Mouse (Mus musculus) right cerebral cortex, adult 2 months (tissue): Measurements from ENCODE around the gene Eva1b.

Source experiments
- DNase-seq, 2 experiments: peaks; one replicate each; pipeline ENCODE4 v3.0.0; 2021 to 2022; ENCODE audit warnings: low spot score in 2 of 2

Gene Eva1b

DNA sequence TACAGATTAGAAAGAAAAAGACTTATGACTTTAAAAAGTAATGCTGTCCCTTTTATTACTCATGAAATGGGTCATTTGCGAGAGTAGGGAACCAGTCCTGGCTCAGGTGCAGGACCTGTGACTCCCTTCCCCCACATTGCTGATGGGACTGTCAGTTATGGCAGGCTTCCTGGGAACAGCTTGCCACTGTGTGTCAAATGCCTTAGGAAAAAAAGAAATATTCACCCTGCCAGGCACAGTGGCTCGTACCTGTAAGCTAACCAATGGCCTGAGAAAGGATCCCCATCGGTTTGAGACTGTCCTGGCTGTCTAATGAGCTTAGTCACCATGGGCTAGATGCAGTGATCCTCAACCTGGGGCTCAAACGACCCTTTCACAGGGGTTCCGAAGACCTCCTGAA is 27.5 kb upstream of the Eva1b start:
- no peak for DNase-seq

DNA sequence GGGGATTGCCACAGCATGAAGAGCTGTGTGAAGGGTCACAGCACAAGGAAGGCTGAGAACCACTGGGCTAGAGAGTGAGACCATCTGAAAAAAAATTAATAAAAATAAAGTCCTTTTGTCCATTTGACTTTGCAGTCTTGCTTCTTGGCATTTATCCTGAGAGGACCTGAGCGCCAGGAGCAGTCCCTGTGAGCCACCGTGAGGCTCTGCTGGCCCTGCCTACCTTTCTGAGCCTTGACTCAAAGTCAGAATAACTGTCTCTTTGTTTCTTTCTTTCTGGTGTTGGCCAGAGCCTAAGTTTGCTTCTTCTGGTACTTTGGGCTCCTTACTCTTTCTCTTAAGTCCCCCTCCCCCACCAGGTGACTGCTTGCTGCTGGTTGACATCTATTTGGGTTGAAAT is 27.0 kb upstream of the Eva1b start:
- DNase-seq, result no peak

- DNase-seq, result peak; percentile 39 to 47
Measured at GRCm38 (mm10) chr4:126123309-126124040, 24.1 kb upstream of the Eva1b start.

GRCm38 (mm10) chr4:126130502-126130901 is 17.0 kb upstream of the Eva1b start:
- no peak for DNase-seq

DNA sequence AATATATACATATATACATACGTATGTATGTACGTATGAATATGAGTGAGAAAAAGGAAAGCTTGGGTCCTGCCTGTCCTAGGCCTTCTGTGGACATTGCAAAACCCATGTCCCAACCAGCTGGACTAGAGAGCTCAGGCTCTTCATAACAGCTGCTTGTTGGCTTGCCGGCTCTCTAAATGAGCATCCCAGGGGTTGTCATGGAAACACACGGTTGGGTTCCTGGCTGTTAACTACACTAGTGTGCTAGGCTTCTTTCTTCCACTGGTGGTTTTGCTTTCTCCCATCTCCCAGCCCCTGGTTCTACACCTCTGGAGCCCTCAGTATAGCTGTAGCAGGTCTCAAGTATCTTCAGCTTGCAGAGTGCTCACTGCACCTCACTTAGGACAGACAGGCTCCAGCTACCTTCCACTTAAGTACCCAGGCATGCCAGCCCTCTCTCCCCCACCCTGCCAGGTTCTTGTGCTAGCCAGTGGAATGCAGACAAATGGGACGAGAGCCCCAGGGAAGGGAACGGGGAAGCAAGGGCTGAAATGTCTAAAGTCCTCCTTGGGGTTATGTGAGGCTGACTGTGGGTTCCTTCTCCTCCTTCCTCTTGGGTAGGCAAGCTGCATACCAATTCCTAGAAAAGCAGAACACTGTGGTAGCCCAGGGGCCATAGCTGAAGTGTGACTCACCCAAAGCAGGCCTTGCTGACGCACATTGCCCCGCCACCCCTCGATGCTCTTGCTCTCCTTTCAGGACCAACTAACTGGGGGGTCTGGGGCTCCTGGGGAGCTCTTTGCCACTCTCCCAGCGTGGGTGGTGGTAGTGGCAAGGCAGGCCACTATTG is 16.0 kb upstream of the Eva1b start:
- DNase-seq, result peak; percentile 47 to 52

GRCm38 (mm10) chr4:126132636-126133264 is 14.8 kb upstream of the Eva1b start:
- DNase-seq, result no peak

- no peak for DNase-seq
Measured at GRCm38 (mm10) chr4:126134236-126134635, 13.3 kb upstream of the Eva1b start.

- no peak for DNase-seq
Measured at GRCm38 (mm10) chr4:126134639-126135038, 12.9 kb upstream of the Eva1b start.

- no peak for DNase-seq
Measured at GRCm38 (mm10) chr4:126137773-126138172, 9.8 kb upstream of the Eva1b start.

DNA sequence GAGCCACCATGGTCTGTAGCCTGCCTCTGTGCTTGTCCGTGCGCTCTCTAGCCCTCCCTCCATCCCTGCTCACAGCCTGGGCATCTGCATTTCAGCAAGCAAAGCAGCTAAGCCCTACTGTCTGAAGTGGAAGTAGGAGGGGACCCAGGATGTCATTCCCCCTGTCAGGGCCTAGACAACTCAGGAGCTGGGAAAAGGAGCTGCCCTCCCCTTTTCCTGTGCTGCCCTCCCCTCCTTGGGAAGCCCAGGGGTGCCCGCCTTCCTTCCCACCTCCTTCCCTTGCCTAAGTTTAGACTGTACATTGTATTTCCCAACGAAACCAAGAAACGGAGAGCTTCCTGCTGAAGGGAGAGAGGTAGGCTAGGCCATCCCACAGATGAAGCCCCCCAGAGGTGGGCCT is 6.5 kb upstream of the Eva1b start:
- DNase-seq, result no peak

GRCm38 (mm10) chr4:126145396-126145795 is 2.1 kb upstream of the Eva1b start:
- DNase-seq, result no peak

DNA sequence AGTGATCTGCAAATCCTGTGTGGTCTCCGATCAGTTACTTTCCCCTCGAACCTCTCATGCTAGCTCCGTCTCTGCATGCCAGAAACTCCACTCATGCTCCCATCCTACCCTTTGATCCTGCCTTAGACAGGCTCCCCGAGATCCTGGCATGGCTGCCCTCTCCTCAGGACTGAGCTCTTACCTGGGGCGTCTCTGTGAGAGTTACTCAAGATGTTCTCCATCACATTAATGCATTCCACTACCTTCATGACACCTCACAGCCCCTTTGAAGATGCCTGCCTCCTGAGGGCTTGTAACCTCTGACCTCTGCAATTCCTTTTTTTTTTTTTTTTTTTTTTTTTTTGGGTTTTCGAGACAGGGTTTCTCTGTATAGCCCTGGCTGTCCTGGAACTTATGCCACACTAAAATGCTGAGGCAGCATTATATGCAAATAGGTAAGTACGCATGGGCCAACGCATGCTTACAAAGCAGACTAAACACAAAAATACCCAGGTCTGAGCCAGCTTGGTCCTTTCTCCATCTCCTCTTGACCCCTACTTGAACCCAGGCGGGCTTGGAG is 491 bp upstream of the Eva1b start:
- no peak for DNase-seq

DNA sequence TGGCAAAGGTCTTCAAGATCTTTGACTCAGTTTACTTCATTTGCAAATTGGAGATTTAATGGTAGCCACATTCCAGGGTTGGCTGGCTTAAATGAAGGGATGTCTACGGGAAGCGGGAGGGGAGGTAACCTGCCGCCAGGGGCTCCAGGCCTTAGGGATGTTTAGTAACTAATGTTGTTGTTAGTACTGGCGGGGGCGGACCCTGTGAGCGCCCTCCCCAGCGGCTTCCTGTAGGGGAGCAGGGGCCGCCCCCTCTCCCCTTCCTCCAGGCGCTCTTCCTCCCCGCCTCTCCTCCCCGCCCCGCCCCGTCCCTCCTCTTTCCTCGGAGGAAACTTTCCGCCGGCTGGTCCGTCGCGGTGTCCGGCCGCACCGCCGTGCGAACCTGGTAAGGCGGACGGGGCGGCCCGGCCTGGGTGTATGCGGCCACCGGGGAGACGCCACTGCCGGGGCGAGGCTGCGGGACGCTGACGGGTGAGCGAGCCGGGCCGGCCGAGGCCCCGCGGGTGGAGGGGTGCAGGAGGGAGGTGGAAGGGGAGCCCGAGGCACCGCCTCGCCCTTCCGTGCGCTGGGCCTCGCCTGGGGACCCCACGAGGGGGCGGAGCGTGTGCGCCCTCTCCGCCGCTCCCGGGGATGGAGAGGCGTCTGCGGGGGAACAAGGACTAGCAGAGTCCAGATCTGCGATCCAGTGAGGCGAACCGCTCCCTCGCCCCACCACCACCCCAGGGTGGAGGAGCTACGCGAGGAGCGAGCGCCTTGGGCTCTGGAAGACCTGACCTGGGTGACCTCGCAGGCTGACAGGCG is 817 bp downstream of the Eva1b start:
- DNase-seq, result no peak

DNA sequence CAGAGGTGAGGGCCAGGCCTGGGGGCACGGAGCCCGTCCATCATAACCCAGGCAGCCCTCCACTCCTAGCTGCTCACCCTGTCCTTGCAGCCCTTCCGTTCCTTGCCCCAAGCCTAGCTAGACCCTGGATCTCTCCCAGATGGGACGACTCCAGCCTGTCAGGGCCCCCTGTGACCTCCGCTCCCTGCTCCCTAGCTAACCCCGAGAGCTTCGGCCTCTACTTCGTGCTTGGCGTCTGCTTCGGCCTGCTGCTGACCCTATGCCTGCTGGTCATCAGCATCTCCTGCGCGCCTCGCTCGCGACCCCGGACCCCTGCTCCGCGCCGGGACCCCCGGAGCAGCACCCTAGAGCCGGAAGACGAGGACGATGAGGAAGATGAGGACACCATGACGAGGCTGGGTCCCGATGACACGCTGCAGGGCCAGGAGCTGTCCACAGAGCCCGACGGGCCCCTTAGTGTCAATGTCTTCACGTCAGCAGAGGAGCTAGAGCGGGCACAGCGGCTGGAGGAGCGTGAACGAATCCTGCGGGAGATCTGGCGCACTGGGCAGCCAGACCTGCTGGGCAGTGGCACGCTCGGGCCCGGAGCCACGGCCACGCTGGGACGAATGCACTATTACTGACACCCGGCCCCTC is 1.6 kb downstream of the Eva1b start:
- no peak for DNase-seq

DNA sequence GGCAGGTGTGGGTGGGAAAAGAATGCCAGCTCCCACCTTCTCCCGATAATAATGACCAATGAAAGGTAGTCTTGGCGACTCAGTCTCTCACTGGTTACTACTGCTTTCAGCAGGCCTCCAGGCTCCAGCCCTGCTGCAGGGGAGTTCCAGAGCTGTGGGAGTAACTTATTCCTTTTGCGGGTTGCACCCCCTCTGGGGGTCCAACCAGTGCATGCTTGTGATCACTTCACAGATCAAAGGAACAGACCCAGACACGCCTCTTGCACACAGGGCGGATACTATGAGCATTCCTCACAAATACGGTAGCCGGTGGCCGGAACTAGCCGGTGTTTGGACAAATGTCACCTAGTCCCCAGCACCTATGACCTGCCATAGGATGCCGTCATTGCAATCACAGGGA is 2.3 kb downstream of the Eva1b start:
- no peak for DNase-seq

GRCm38 (mm10) chr4:126150297-126150948 is 2.9 kb downstream of the Eva1b start:
- no peak for DNase-seq

- no peak for DNase-seq
Measured at GRCm38 (mm10) chr4:126150949-126151320, 3.4 kb downstream of the Eva1b start.

- no peak for DNase-seq
Measured at GRCm38 (mm10) chr4:126151701-126152440, 4.3 kb downstream of the Eva1b start.

DNA sequence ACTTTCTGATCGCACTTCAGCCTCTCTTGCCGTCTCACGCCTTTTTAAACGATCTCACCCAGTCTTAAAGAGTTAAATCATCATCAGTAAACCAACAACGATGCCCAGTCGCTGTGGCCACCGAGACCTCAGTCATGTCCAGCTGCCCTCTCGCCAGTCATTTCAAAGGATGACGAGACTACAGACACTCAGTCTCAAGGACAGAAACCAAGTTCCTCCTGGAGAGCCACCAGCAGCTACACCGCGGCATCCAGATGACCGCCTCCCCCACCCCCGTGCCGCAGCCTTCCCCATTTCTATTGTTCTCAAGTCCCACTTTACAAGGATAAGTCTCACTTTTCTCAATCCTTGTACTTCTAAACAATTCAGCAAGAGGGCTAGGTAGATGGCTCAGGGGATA is 5.3 kb downstream of the Eva1b start:
- DNase-seq, result no peak

GRCm38 (mm10) chr4:126155183-126155582 is 7.6 kb downstream of the Eva1b start:
- no peak for DNase-seq
